Mouse (Mus musculus) heart, adult 2 months (tissue): ENCODE data around the gene Wrnip1. TPM values are rescaled to one million over a fixed set of nuclear protein-coding genes. Genes with fewer than 3 reads are reported as not detected.

ENCODE experiments used
- DNase-seq, 2 experiments: peaks; one replicate each; pipeline ENCODE4 v3.0.0; 2021
- H3K27ac ChIP-seq: fragments of 200-600 bp; 2 replicates; pipeline ENCODE4 v1.8.1; 2022
- H3K27me3 ChIP-seq: fragments of 200-500 bp; 2 replicates; pipeline ENCODE4 v1.6.1; 2012; ENCODE audit warnings: mild to moderate bottlenecking, low read length, inconsistent platforms, mixed read lengths; ENCODE audit not compliant: control insufficient read depth, insufficient read depth
- H3K36me3 ChIP-seq: fragments of 200-500 bp; 2 replicates; pipeline ENCODE4 v1.6.1; 2012; ENCODE audit warnings: low read length, inconsistent platforms; ENCODE audit not compliant: control insufficient read depth, insufficient read depth
- H3K4me1 ChIP-seq: fragments of 200-500 bp; 2 replicates; pipeline ENCODE4 v1.6.1; 2011; ENCODE audit warnings: low read length; ENCODE audit not compliant: control insufficient read depth, insufficient read depth
- H3K4me3 ChIP-seq: fragments of 200-600 bp; 2 replicates; pipeline ENCODE4 v1.8.1; 2022
- H3K79me2 ChIP-seq: fragments of 200-500 bp; replicated peaks from 2 replicates; pipeline ENCODE4 v1.6.1; 2012; ENCODE audit warnings: mild to moderate bottlenecking, inconsistent platforms, low read length, moderate library complexity, mixed read lengths; ENCODE audit not compliant: control insufficient read depth, insufficient read depth
- H3K9ac ChIP-seq: fragments of 200-500 bp; 2 replicates; pipeline ENCODE4 v1.6.1; 2012; ENCODE audit warnings: low read depth, mild to moderate bottlenecking, control low read depth, inconsistent platforms, low read length, mixed read lengths
- CTCF ChIP-seq: fragments of 200-600 bp; IDR thresholded peaks from 2 replicates; pipeline ENCODE4 v1.8.1; 2022; ENCODE audit warnings: antibody characterized with exemption, mild to moderate bottlenecking, moderate library complexity
- EP300 ChIP-seq: fragments of 200-500 bp; IDR thresholded peaks from 2 replicates; pipeline ENCODE4 v1.6.1; 2011; ENCODE audit warnings: low read depth, low read length, control low read depth; ENCODE audit not compliant: insufficient read depth
- POLR2A ChIP-seq: fragments of 200-500 bp; IDR thresholded peaks from 2 replicates; pipeline ENCODE4 v1.6.1; 2011; ENCODE audit warnings: mild to moderate bottlenecking, low read depth, low read length, control low read depth; ENCODE audit not compliant: insufficient read depth
- WGBS: fragments of 180-500 bp; shearing (Covaris S2); methylation state at CpG from one replicate; pipeline ENCODE4 v1.1.7; 2018; 5-methylcytosine and 5-hydroxymethylcytosine counted together
- intact Hi-C: fragments of 180-260 bp; cut with DNase I; formaldehyde crosslinking; loops from one replicate; pipeline ENCODE4 v1.15.1; 2025
- long read RNA-seq: library from polyadenylated mRNA; stranded (forward); transcript quantifications from one replicate; pipeline ENCODE4 v2.0.0, GENCODE M21; 2021
- polyA plus RNA-seq: library from polyadenylated mRNA; depleted of rRNA; stranded (reverse); fragments of >200 nt; gene quantifications from 2 replicates; pipeline ENCODE4 v1.2.3, GENCODE M21; 2012; rRNA removed
- total RNA-seq, 2 experiments: library from RNA; stranded (reverse); gene quantifications; 2 replicates each; pipeline ENCODE4 v1.2.3; 2021

The Wrnip1 gene
- total RNA-seq: 10 to 100 TPM; 21.3 to 21.7 TPM
- 17.4 and 32.9 TPM in 2 replicates for polyA plus RNA-seq
- long read RNA-seq, transcript Wrnip1-201 (7 exons, 2,633 nt): major isoform, 24 of 26 reads
- long read RNA-seq, partial matches to known transcripts: 1 of 26 reads
- long read RNA-seq, other reads (novel, unspliced or antisense): 1 of 26 reads

- Histone ChIP-seq H3K27ac (peak within 1 kb of the TSS; percentile 82), H3K9ac (peak within 1 kb of the TSS; percentile 83), H3K36me3 (peaks cover 18% of the 10 kb centered on the region), H3K79me2 (peaks cover 2% of the 10 kb centered on the region; the same call in 1 of the 2 replicates), H3K27me3 (no peaks in the 10 kb centered on the region), H3K4me3 (peak within 1 kb of the TSS; percentile 99), H3K4me1 (peaks cover 2% of the 10 kb centered on the region; the same call in 1 of the 2 replicates)
- intact Hi-C loops: loop anchor here (10.0 kb wide), 2 partner anchors 203 to 997 kb away; partner anchors contain the start of genes Foxc1 and Serpinb9
- TF ChIP-seq EP300 (peak; percentile 54; the same call in 1 of the 2 replicates), CTCF (peak; percentile 63), POLR2A (peak; percentile 76)
- peak; percentile 90 to 98 for DNase-seq
- under 1% methylated on average over 51 of the region's 51 CpGs for WGBS
These were observed at the start of gene Wrnip1 for GRCm38 (mm10) chr13:32801693-32802221. Wrnip1 (plus strand) TSS chr13:32802038.

- no peak for TF ChIP-seq CTCF
- no peak for TF ChIP-seq POLR2A
- TF ChIP-seq EP300: no peak
- WGBS: 32% methylated on average over 4 of the region's 4 CpGs
- H3K9ac ChIP-seq: no peak overlapping the region
- H3K36me3 ChIP-seq: peaks cover 2% of the 10 kb centered on the region
- H3K79me2 ChIP-seq: no peaks in the 10 kb centered on the region
- H3K4me3 ChIP-seq: no peak overlapping the region
- H3K27me3 ChIP-seq: no peaks in the 10 kb centered on the region
- H3K4me1 ChIP-seq: no peaks in the 10 kb centered on the region
- H3K27ac ChIP-seq: no peak overlapping the region
- intact Hi-C loops: no loop called here
- no peak for DNase-seq
These were observed 49.7 kb upstream of the Wrnip1 start for GRCm38 (mm10) chr13:32752066-32752657.

- H3K36me3 ChIP-seq: peaks cover 34% of the 10 kb centered on the region
- intact Hi-C loops: no loop called here
These were observed 42.8 kb upstream of the Wrnip1 start for GRCm38 (mm10) chr13:32759036-32759435.

GRCm38 (mm10) chr13:32760795-32761194 lies 41.0 kb upstream of the Wrnip1 start:
- H3K27me3 ChIP-seq: no peaks in the 10 kb centered on the region
- H3K79me2 ChIP-seq: peaks cover 3% of the 10 kb centered on the region; the same call in 1 of the 2 replicates
- no peak overlapping the region for H3K4me3 ChIP-seq
- no peak overlapping the region for H3K9ac ChIP-seq
- H3K4me1 ChIP-seq: peaks cover 21% of the 10 kb centered on the region
- intact Hi-C loops: loop anchor here (10.0 kb wide), 1 partner anchor 164 kb away; no protein-coding TSS in a partner anchor
- H3K36me3 ChIP-seq: peaks cover 39% of the 10 kb centered on the region
- peak overlapping the region; percentile 13; the same call in 1 of the 2 replicates for H3K27ac ChIP-seq
- TF ChIP-seq EP300: no peak
- TF ChIP-seq CTCF: no peak
- no peak for TF ChIP-seq POLR2A
- DNase-seq: no peak
- WGBS: 61% methylated on average over 2 of the region's 2 CpGs

More at GRCm38 (mm10) chr13:32759036-32759435, 42.8 kb upstream of the Wrnip1 start:
- Histone ChIP-seq H3K27ac (0 out of 2 replicates have a peak overlapping the region, but pooled peaks have one; percentile 23), H3K27me3 (no peaks in the 10 kb centered on the region), H3K4me1 (peaks cover 17% of the 10 kb centered on the region), H3K9ac (no peak overlapping the region), H3K79me2 (peaks cover 3% of the 10 kb centered on the region; the same call in 1 of the 2 replicates), H3K4me3 (no peak overlapping the region)
- TF ChIP-seq CTCF (no peak), EP300 (no peak), POLR2A (no peak)
- WGBS: 43% methylated on average over 4 of the region's 4 CpGs
- no peak for DNase-seq

GRCm38 (mm10) chr13:32763141-32763540 lies 38.7 kb upstream of the Wrnip1 start:
- H3K27ac ChIP-seq: peak overlapping the region; percentile 89
- DNase-seq: peak; percentile 61 to 80
- no peaks in the 10 kb centered on the region for H3K27me3 ChIP-seq
- peak overlapping the region; percentile 38; the same call in 1 of the 2 replicates for H3K9ac ChIP-seq
- peak; percentile 67 for TF ChIP-seq POLR2A
- no peak for TF ChIP-seq CTCF
- TF ChIP-seq EP300: peak; percentile 98
- H3K4me1 ChIP-seq: peaks cover 21% of the 10 kb centered on the region
- intact Hi-C loops: loop anchor here (10.0 kb wide), 1 partner anchor 162 kb away; no protein-coding TSS in a partner anchor
- peaks cover 43% of the 10 kb centered on the region for H3K36me3 ChIP-seq
- H3K4me3 ChIP-seq: no peak overlapping the region
- 33% methylated on average over 3 of the region's 3 CpGs for WGBS
- peaks cover 3% of the 10 kb centered on the region; the same call in 1 of the 2 replicates for H3K79me2 ChIP-seq
